Mouse (Mus musculus): Measurements from ENCODE around the gene Rps6ka1.

- TF ChIP-seq POU5F1 (IDR thresholded peaks at IDR 0.05; ENCODE audit: borderline replicate concordance, low read length) (no peak), CTCF (conservative IDR thresholded peaks at IDR 0.05; ENCODE audit: low read length) (no peak), NANOG (IDR thresholded peaks at IDR 0.05; ENCODE audit: borderline replicate concordance, low read length) (no peak)
These were observed 9.4 kb upstream of the Rps6ka1 start for GRCm38 (mm10) chr4:133896984-133897383.
